Mouse (Mus musculus): ENCODE measurements around the gene Homer1. TPM values are rescaled to one million over a fixed set of nuclear protein-coding genes. Genes with fewer than 3 reads are reported as not detected.

Gene Homer1
- total and polyA plus RNA-seq, 2 experiments from 2014 or later: 9.7 to 64.4 TPM

DNA sequence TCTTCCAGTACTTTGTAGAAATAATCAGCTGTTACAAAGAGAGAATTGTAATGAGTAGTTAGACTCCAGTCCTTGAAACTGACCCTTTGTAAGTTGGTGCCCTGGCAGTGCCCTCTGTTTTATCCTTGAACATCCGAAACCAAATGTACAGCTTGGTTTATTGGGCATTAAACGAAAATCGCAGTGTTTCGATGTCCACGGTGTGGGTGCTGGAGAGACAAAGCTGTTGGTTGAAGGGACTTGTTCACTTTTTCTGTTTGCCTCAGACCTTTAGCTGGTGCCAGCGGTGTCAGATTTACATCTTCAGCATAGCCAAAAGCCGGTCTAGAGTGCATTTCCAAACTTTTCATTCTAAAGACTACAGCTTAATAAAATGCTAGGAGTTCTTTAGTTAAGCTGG, 6.2 kb downstream of the Homer1 start:
- H3K9ac ChIP-seq (replicated peaks; ENCODE audit: low read length, poor library complexity, severe bottlenecking): 0 out of 2 replicates have a peak overlapping the region, but pooled peaks have one; percentile 19
- no peak overlapping the region for H3K27ac ChIP-seq (ENCODE audit: low read depth, low read length)
- peak overlapping the region; percentile 83 for H3K4me3 ChIP-seq (ENCODE audit: low read depth, low read length)
- peak overlapping the region; percentile 78 for H3K4me2 ChIP-seq (ENCODE audit: low read depth, low read length, poor library complexity, severe bottlenecking)
- H3K36me3 ChIP-seq (ENCODE audit: insufficient read depth, low read length): no peaks in the 10 kb centered on the region
- 8% methylated on average over 7 of the region's 7 CpGs for WGBS
- H3K9me3 ChIP-seq (ENCODE audit: low read length): no peaks in the 10 kb centered on the region
- no peak for DNase-seq (ENCODE audit: low spot score)
- TF ChIP-seq CTCF (IDR thresholded peaks at IDR 0.05): no peak
- no peaks in the 10 kb centered on the region for H3K27me3 ChIP-seq (ENCODE audit: insufficient read depth, low read length)
- ATAC-seq (ENCODE audit: low FRiP score): no peak
- H3K4me1 ChIP-seq (ENCODE audit: insufficient read depth, low read length): peaks cover 17% of the 10 kb centered on the region; the same call in 1 of the 2 replicates

DNA sequence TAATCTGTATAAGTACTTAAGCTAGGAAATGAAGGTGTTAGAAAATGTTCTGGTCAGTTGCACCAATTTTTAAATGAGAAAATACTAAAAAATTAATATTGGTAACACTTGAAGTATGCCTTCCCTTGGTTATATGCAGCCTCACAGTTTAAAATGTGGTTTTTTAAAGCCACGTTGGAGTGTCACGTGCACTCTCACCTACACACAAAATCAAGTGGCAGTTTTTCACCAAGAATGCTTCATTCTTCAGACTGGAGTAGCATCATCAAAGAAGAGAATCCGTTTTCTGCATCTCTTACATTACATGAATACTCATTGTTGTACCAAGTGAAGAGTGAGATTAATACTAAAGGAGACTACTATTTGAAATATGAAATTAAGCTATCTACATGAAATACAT, 7.1 kb downstream of the Homer1 start:
- Histone ChIP-seq H3K27ac (ENCODE audit: low read depth, low read length) (no peak overlapping the region), H3K4me1 (ENCODE audit: insufficient read depth, low read length) (peaks cover 17% of the 10 kb centered on the region; the same call in 1 of the 2 replicates), H3K36me3 (ENCODE audit: insufficient read depth, low read length) (no peaks in the 10 kb centered on the region), H3K9me3 (ENCODE audit: low read length) (no peaks in the 10 kb centered on the region), H3K9ac (replicated peaks; ENCODE audit: low read length, poor library complexity, severe bottlenecking) (no peak overlapping the region), H3K27me3 (ENCODE audit: insufficient read depth, low read length) (no peaks in the 10 kb centered on the region), H3K4me3 (ENCODE audit: low read depth, low read length) (peak overlapping the region; percentile 83), H3K4me2 (ENCODE audit: low read depth, low read length, poor library complexity, severe bottlenecking) (peak overlapping the region; percentile 78)
- DNase-seq (ENCODE audit: low spot score) (no peak), ATAC-seq (ENCODE audit: low FRiP score) (no peak)
- TF ChIP-seq CTCF (IDR thresholded peaks at IDR 0.05): no peak
- 32% methylated on average over 3 of the region's 3 CpGs for whole genome bisulfite sequencing

DNA sequence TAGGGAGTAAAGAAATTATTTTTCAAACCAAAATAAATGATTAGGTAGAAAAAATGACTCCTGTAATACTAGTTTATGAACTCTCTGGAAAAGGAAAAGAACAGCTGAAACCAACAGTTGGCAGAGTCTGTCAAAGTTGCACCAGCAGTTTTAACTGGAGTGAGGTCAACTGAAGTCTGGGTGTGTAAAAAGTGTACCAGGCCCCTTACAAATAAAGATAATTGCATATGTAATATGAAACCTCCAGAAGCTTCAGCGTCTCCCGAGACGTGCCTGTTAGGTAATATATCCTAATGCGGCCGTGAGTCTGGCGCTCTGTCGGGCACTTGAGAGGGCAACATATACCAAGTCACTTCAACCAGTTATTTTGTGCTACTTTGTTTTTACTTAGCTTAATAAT, 8.3 kb downstream of the Homer1 start:
- peak overlapping the region; percentile 83; the same call in 1 of the 2 replicates for H3K4me3 ChIP-seq (ENCODE audit: low read depth, low read length)
- no peak for ATAC-seq (ENCODE audit: low FRiP score)
- no peaks in the 10 kb centered on the region for H3K27me3 ChIP-seq (ENCODE audit: insufficient read depth, low read length)
- H3K36me3 ChIP-seq (ENCODE audit: insufficient read depth, low read length): no peaks in the 10 kb centered on the region
- peaks cover 17% of the 10 kb centered on the region; the same call in 1 of the 2 replicates for H3K4me1 ChIP-seq (ENCODE audit: insufficient read depth, low read length)
- no peak for DNase-seq (ENCODE audit: low spot score)
- H3K4me2 ChIP-seq (ENCODE audit: low read depth, low read length, poor library complexity, severe bottlenecking): peak overlapping the region; percentile 78
- no peak overlapping the region for H3K9ac ChIP-seq (replicated peaks; ENCODE audit: low read length, poor library complexity, severe bottlenecking)
- no peaks in the 10 kb centered on the region for H3K9me3 ChIP-seq (ENCODE audit: low read length)
- TF ChIP-seq CTCF (IDR thresholded peaks at IDR 0.05): no peak
- 63% methylated on average over 7 of the region's 7 CpGs for WGBS
- H3K27ac ChIP-seq (ENCODE audit: low read depth, low read length): no peak overlapping the region

DNA sequence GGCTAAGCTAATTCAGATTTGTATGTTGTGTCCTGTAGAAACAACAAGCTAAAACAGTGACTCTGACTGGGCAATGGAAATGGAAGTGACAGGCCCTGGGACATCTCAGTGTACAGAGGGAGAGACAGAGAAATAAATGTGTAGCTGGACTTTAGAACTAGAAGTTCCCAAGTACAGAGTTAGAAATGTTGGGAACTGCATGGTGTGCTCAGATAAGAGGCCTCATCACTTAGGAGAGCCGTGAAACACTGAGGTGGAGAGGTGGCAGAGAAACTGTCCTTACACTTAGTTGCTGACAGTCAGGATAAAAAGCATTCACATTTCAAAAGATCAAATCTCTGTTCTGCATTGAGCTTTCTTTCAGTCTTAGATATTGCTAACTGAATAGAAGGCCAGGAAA, 9.9 kb downstream of the Homer1 start:
- Histone ChIP-seq H3K9me3 (ENCODE audit: low read length) (no peaks in the 10 kb centered on the region), H3K27me3 (ENCODE audit: insufficient read depth, low read length) (no peaks in the 10 kb centered on the region), H3K36me3 (ENCODE audit: insufficient read depth, low read length) (no peaks in the 10 kb centered on the region), H3K27ac (ENCODE audit: low read depth, low read length) (no peak overlapping the region), H3K4me2 (ENCODE audit: low read depth, low read length, poor library complexity, severe bottlenecking) (no peak overlapping the region), H3K4me1 (ENCODE audit: insufficient read depth, low read length) (peaks cover 17% of the 10 kb centered on the region; the same call in 1 of the 2 replicates), H3K4me3 (ENCODE audit: low read depth, low read length) (no peak overlapping the region), H3K9ac (replicated peaks; ENCODE audit: low read length, poor library complexity, severe bottlenecking) (no peak overlapping the region)
- TF ChIP-seq CTCF (IDR thresholded peaks at IDR 0.05): no peak
- DNase-seq (ENCODE audit: low spot score) (no peak), ATAC-seq (ENCODE audit: low FRiP score) (no peak)
- 61% methylated on average over 1 of the region's 1 CpGs for WGBS

DNA sequence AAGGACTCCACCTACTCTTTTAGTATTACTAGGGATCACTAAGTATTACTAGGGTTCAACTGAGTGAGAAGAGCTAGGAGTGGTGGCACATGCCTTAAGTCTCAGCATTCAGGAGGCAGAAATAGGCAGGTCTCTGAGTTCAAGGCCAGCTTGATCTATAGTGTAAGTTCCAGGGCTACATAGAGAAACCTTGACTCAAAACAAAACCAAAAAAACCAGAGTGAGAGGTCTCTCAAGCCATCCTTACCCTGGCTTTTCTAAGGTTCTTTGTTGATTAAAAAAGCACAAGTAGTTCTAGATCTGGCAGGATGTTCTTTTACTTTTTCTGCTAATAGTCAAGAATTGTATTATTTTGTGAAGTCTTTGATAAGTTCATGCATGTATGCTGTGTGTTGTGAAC, 13.1 kb downstream of the Homer1 start:
- Histone ChIP-seq H3K4me1 (ENCODE audit: insufficient read depth, low read length) (peaks cover 10% of the 10 kb centered on the region; the same call in 1 of the 2 replicates), H3K9ac (replicated peaks; ENCODE audit: low read length, poor library complexity, severe bottlenecking) (no peak overlapping the region), H3K4me3 (ENCODE audit: low read depth, low read length) (no peak overlapping the region), H3K36me3 (ENCODE audit: insufficient read depth, low read length) (no peaks in the 10 kb centered on the region), H3K27me3 (ENCODE audit: insufficient read depth, low read length) (no peaks in the 10 kb centered on the region), H3K27ac (ENCODE audit: low read depth, low read length) (no peak overlapping the region), H3K9me3 (ENCODE audit: low read length) (no peaks in the 10 kb centered on the region), H3K4me2 (ENCODE audit: low read depth, low read length, poor library complexity, severe bottlenecking) (no peak overlapping the region)
- no peak for TF ChIP-seq CTCF (IDR thresholded peaks at IDR 0.05)
- DNase-seq (ENCODE audit: low spot score) (no peak), ATAC-seq (ENCODE audit: low FRiP score) (no peak)

DNA sequence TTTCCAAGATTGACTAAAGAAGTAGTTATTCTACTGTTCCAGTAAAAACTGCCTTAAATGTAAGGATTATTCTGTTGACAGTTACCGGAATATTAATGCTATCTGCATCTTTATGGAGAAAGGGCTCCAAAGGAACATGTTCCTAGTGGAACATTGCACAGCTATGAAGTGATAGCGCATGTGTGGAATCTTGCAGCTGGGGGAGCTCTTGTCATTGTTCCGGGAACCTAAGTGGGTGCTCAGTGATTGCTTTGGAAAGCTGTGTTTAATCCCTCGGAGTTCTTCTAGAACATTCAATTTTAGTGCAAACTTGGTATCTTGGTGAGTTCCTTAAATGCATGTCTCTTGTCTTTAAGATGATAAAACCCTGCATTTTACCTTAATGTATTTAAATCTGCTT, 14.9 kb downstream of the Homer1 start:
- Histone ChIP-seq H3K4me3 (ENCODE audit: low read depth, low read length) (no peak overlapping the region), H3K27ac (ENCODE audit: low read depth, low read length) (no peak overlapping the region), H3K9me3 (ENCODE audit: low read length) (no peaks in the 10 kb centered on the region), H3K9ac (replicated peaks; ENCODE audit: low read length, poor library complexity, severe bottlenecking) (no peak overlapping the region), H3K36me3 (ENCODE audit: insufficient read depth, low read length) (no peaks in the 10 kb centered on the region), H3K4me2 (ENCODE audit: low read depth, low read length, poor library complexity, severe bottlenecking) (no peak overlapping the region), H3K27me3 (ENCODE audit: insufficient read depth, low read length) (no peaks in the 10 kb centered on the region), H3K4me1 (ENCODE audit: insufficient read depth, low read length) (no peaks in the 10 kb centered on the region)
- 82% methylated on average over 4 of the region's 4 CpGs for WGBS
- ATAC-seq (ENCODE audit: low FRiP score) (no peak), DNase-seq (ENCODE audit: low spot score) (no peak)
- TF ChIP-seq CTCF (IDR thresholded peaks at IDR 0.05): peak; percentile 39; the same call in 1 of the 2 replicates
